Mouse (Mus musculus): ENCODE data around the gene Sult1a1. TPM values are rescaled to one million over a fixed set of nuclear protein-coding genes. Genes with fewer than 3 reads are reported as not detected.

The Sult1a1 gene
- polyA plus RNA-seq, 1 experiment from 2014 or later, result 3.5 TPM

DNA sequence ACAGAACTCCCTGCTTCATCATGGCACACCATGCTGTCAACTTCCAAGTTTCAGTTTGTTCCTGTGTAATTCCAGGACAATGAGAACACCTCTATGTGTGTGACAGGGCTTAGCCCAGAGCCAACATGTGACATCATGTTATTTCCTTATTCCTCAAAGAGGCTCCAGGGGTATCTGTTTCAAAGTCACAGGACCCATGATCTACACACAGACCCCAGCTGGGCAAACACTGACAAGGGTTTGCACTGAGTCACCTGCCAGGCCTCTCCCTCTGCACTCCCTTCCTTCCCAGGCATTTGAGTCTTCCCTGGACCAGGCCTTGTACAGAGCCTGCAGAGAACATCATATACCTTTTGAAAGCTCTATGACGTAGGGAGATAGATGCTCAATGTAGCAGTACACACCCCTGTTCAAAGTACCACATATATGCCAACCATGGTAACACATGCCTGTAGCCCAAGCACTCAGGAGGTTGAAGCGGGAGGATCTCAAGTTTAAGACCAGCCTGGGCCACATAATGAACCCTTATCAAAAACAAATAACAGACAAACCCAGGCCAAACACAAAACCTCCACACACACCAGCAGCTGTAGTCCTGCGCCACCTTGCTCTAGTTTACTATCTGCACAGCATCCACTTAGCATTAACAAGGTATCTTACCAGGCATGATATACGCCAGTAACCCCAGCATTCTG, 45.3 kb downstream of the Sult1a1 start, which contains the start of gene Nupr1:
Nupr1 (minus strand) TSS at position 38 of the 695 bp plus-strand sequence.
- Histone ChIP-seq H3K27ac (ENCODE audit: low read depth) (peak within 1 kb of the TSS; percentile 59), H3K9me3 (ENCODE audit: control insufficient read depth, low read length) (no peaks in the 10 kb centered on the region), H3K27me3 (replicated peaks; ENCODE audit: control insufficient read depth, insufficient read depth, low read length) (no peaks in the 10 kb centered on the region), H3K4me1 (replicated peaks; ENCODE audit: control insufficient read depth, insufficient read depth, low read length) (no peaks in the 10 kb centered on the region), H3K4me3 (ENCODE audit: low read depth, low read length) (no peak within 1 kb of the TSS), H3K36me3 (ENCODE audit: control insufficient read depth, insufficient read depth, low read length) (no peaks in the 10 kb centered on the region), H3K9ac (ENCODE audit: low read length) (no peak within 1 kb of the TSS), H3K4me2 (ENCODE audit: low read length) (no peak within 1 kb of the TSS)
- no peak for DNase-seq (ENCODE audit: low spot score)
- ATAC-seq (replicated peaks; ENCODE audit: low FRiP score, low TSS enrichment, low read depth), result peak; percentile 60
- WGBS, result 86% methylated on average over 4 of the region's 4 CpGs

GRCm38 (mm10) chr7:126629915-126630314, 46.3 kb downstream of the Sult1a1 start:
- H3K36me3 ChIP-seq (ENCODE audit: control insufficient read depth, insufficient read depth, low read length), result no peaks in the 10 kb centered on the region
- no peak for DNase-seq (ENCODE audit: low spot score)
- no peak overlapping the region for H3K9ac ChIP-seq (ENCODE audit: low read length)
- 45% methylated on average over 3 of the region's 3 CpGs for WGBS
- H3K27ac ChIP-seq (ENCODE audit: low read depth), result peak overlapping the region; percentile 27
- no peaks in the 10 kb centered on the region for H3K4me1 ChIP-seq (replicated peaks; ENCODE audit: control insufficient read depth, insufficient read depth, low read length)
- ATAC-seq (replicated peaks; ENCODE audit: low FRiP score, low TSS enrichment, low read depth), result no peak
- H3K9me3 ChIP-seq (ENCODE audit: control insufficient read depth, low read length), result no peaks in the 10 kb centered on the region
- no peaks in the 10 kb centered on the region for H3K27me3 ChIP-seq (replicated peaks; ENCODE audit: control insufficient read depth, insufficient read depth, low read length)
- no peak overlapping the region for H3K4me2 ChIP-seq (ENCODE audit: low read length)
- H3K4me3 ChIP-seq (ENCODE audit: low read depth, low read length), result no peak overlapping the region

DNA sequence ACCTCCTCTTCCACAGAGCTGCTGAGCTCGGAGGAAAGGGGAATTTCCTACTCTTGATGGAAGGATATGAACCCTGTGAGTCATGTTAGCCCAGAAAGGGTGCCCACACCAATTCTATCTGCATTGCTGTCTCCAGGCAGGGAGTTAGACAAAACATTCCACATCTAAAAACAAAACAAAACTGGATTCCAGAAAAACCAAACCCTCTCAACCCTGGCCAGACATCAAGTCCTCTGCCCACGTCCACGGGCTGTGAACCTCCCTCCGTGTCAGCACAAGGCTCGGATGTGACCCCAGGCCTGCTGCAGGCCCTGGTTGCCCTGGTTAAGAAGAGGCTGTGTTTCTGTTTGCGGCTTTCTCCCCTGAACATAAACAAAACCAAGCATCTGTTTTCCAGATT, 48.1 kb downstream of the Sult1a1 start:
- H3K27ac ChIP-seq (ENCODE audit: low read depth), result no peak overlapping the region
- no peak overlapping the region for H3K4me3 ChIP-seq (ENCODE audit: low read depth, low read length)
- DNase-seq (ENCODE audit: low spot score) (no peak), ATAC-seq (replicated peaks; ENCODE audit: low FRiP score, low TSS enrichment, low read depth) (no peak)
- no peak overlapping the region for H3K4me2 ChIP-seq (ENCODE audit: low read length)
- no peak overlapping the region for H3K9ac ChIP-seq (ENCODE audit: low read length)
- H3K4me1 ChIP-seq (replicated peaks; ENCODE audit: control insufficient read depth, insufficient read depth, low read length), result no peaks in the 10 kb centered on the region
- no peaks in the 10 kb centered on the region for H3K36me3 ChIP-seq (ENCODE audit: control insufficient read depth, insufficient read depth, low read length)
- 44% methylated on average over 6 of the region's 6 CpGs for WGBS
- H3K27me3 ChIP-seq (replicated peaks; ENCODE audit: control insufficient read depth, insufficient read depth, low read length), result no peaks in the 10 kb centered on the region
- no peaks in the 10 kb centered on the region for H3K9me3 ChIP-seq (ENCODE audit: control insufficient read depth, low read length)

- Histone ChIP-seq H3K4me3 (ENCODE audit: low read depth, low read length) (no peak overlapping the region), H3K4me2 (ENCODE audit: low read length) (no peak overlapping the region), H3K9ac (ENCODE audit: low read length) (no peak overlapping the region), H3K4me1 (replicated peaks; ENCODE audit: control insufficient read depth, insufficient read depth, low read length) (no peaks in the 10 kb centered on the region), H3K27ac (ENCODE audit: low read depth) (no peak overlapping the region), H3K27me3 (replicated peaks; ENCODE audit: control insufficient read depth, insufficient read depth, low read length) (no peaks in the 10 kb centered on the region), H3K36me3 (ENCODE audit: control insufficient read depth, insufficient read depth, low read length) (no peaks in the 10 kb centered on the region), H3K9me3 (ENCODE audit: control insufficient read depth, low read length) (no peaks in the 10 kb centered on the region)
- 85% methylated on average over 3 of the region's 3 CpGs for whole genome bisulfite sequencing
- ATAC-seq (replicated peaks; ENCODE audit: low FRiP score, low TSS enrichment, low read depth) (no peak), DNase-seq (ENCODE audit: low spot score) (no peak)
Measured at GRCm38 (mm10) chr7:126625807-126626600, 50.2 kb downstream of the Sult1a1 start.

DNA sequence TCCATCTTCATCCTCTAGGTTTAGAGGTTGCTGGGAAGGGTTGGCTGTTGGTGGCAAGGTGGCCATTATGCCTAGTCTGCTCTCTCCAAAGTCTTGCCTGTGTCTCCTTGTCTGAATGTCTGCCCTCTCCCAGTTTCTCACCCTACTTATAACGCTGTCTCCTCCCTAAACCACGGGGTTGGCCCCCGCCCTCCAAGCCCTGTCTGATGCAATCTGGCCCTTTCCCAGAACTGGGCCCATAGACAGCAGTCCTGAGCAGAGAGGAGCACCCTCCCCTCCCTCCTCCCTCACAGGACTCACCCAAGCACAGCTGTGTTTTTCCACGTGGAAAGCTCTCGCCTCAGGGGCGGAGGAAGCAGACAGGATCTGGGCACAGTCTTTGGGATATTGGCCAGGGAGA, 50.9 kb downstream of the Sult1a1 start:
- H3K9ac ChIP-seq (ENCODE audit: low read length), result no peak overlapping the region
- no peak for DNase-seq (ENCODE audit: low spot score)
- H3K4me1 ChIP-seq (replicated peaks; ENCODE audit: control insufficient read depth, insufficient read depth, low read length), result no peaks in the 10 kb centered on the region
- H3K27me3 ChIP-seq (replicated peaks; ENCODE audit: control insufficient read depth, insufficient read depth, low read length), result no peaks in the 10 kb centered on the region
- no peak overlapping the region for H3K27ac ChIP-seq (ENCODE audit: low read depth)
- H3K4me2 ChIP-seq (ENCODE audit: low read length), result no peak overlapping the region
- 0 out of 2 replicates have a peak, but pooled peaks have one; percentile 30 for ATAC-seq (replicated peaks; ENCODE audit: low FRiP score, low TSS enrichment, low read depth)
- WGBS, result 42% methylated on average over 6 of the region's 6 CpGs
- no peak overlapping the region for H3K4me3 ChIP-seq (ENCODE audit: low read depth, low read length)
- H3K36me3 ChIP-seq (ENCODE audit: control insufficient read depth, insufficient read depth, low read length), result no peaks in the 10 kb centered on the region
- H3K9me3 ChIP-seq (ENCODE audit: control insufficient read depth, low read length), result no peaks in the 10 kb centered on the region

- ATAC-seq (replicated peaks; ENCODE audit: low FRiP score, low TSS enrichment, low read depth) (no peak), DNase-seq (ENCODE audit: low spot score) (no peak)
- H3K27ac ChIP-seq (ENCODE audit: low read depth), result no peak overlapping the region
- H3K27me3 ChIP-seq (replicated peaks; ENCODE audit: control insufficient read depth, insufficient read depth, low read length), result no peaks in the 10 kb centered on the region
- no peaks in the 10 kb centered on the region for H3K4me1 ChIP-seq (replicated peaks; ENCODE audit: control insufficient read depth, insufficient read depth, low read length)
- H3K9me3 ChIP-seq (ENCODE audit: control insufficient read depth, low read length), result no peaks in the 10 kb centered on the region
- H3K4me3 ChIP-seq (ENCODE audit: low read depth, low read length), result no peak overlapping the region
- H3K36me3 ChIP-seq (ENCODE audit: control insufficient read depth, insufficient read depth, low read length), result no peaks in the 10 kb centered on the region
- H3K9ac ChIP-seq (ENCODE audit: low read length), result no peak overlapping the region
- 69% methylated on average over 16 of the region's 16 CpGs for WGBS
- H3K4me2 ChIP-seq (ENCODE audit: low read length), result no peak overlapping the region
Measured at GRCm38 (mm10) chr7:126624774-126625173, 51.5 kb downstream of the Sult1a1 start.

DNA sequence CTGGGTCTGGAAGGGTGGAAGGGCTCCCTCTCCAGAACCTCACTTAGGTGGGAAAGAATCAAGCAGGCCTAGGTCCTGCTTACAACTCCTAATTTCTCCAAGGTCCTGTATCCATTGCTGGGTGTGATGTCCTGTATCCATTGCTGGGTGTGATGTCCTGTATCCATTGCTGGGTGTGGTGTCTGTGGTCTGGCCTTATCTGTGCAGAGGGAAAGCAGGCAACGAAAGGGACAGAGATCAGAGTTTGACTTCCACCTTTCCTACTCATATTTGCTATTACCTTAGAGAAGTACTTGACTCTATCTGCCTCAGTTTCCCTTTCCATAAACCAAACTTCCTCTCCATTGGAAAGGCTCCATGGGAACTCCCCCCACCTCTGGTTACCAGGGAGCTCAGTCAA, 52.9 kb downstream of the Sult1a1 start:
- no peak overlapping the region for H3K27ac ChIP-seq (ENCODE audit: low read depth)
- 81% methylated on average over 1 of the region's 1 CpGs for WGBS
- H3K4me2 ChIP-seq (ENCODE audit: low read length), result no peak overlapping the region
- no peaks in the 10 kb centered on the region for H3K9me3 ChIP-seq (ENCODE audit: control insufficient read depth, low read length)
- H3K36me3 ChIP-seq (ENCODE audit: control insufficient read depth, insufficient read depth, low read length), result no peaks in the 10 kb centered on the region
- ATAC-seq (replicated peaks; ENCODE audit: low FRiP score, low TSS enrichment, low read depth) (no peak), DNase-seq (ENCODE audit: low spot score) (no peak)
- H3K4me1 ChIP-seq (replicated peaks; ENCODE audit: control insufficient read depth, insufficient read depth, low read length), result no peaks in the 10 kb centered on the region
- no peak overlapping the region for H3K9ac ChIP-seq (ENCODE audit: low read length)
- H3K4me3 ChIP-seq (ENCODE audit: low read depth, low read length), result no peak overlapping the region
- H3K27me3 ChIP-seq (replicated peaks; ENCODE audit: control insufficient read depth, insufficient read depth, low read length), result no peaks in the 10 kb centered on the region

All from intestine, embryonic 14.5 days (tissue).